Mouse (Mus musculus) regulatory T cell (primary cell): ENCODE measurements around the gene Dusp1.

ENCODE experiments used
- in situ Hi-C: fragments of 300-600 bp; cut with MboI, MseI; formaldehyde crosslinking; loops from one replicate; pipeline ENCODE4 v1.15.1; 2025; ENCODE audit warnings: high pct_unique_total_duplicates

Gene Dusp1

DNA sequence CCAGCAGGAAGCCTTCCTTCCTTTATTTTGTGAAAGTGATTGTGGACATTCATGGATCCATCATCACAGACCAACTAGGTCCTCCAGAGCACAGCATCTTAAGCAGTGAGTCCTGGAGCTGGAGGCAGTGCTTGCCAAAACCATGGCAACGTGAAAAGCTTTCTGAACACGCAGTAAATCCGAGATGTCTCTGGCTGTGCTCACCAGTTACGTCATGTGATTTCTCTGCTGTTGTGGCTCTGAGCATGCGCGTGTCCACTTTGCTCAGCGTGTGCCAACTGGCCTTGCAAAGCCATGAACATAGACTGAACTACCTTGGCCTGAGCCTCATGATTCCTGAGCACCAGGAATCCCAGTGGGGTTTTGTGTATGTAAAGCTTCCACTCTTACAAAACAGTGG is 36.6 kb downstream of the Dusp1 start:
- in situ Hi-C loops = no loop called here

DNA sequence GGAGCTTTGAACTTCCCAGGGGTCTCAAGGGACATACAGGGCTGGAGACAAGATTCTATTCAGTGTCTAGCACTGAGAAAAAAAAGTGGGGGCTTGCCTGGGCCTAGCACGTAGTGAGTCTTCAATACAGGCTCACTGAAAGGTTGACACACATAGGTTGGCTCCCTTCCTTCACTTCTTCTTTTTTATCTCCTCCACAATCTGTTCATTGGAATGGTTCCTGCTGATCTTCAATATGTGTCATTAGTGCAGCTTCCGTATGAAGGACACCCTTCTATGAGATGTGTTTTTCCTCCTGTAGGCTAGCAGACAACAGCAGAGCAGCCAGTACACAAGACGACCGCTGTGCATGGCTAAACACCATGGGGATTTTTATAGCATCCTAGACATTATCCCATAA is 37.1 kb downstream of the Dusp1 start:
- in situ Hi-C loops = no loop called here

DNA sequence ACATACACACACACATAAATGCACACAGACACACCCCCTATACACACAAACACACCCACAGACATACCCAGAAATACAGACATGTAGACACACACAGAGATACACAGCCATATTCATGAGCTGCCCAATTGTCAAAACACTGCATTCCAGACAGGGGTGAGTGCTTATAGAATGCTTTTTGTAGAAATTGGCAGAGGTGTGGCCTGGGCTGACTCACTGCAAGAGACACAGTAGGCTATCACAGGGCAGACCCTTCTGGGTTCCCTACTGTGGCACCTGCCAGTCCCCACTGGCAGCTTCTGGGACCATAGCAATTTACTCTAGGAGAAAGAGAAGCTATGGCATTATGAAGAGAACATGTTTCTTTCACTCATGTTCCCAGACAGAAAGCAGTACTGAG is 37.6 kb downstream of the Dusp1 start:
- in situ Hi-C loops = no loop called here

DNA sequence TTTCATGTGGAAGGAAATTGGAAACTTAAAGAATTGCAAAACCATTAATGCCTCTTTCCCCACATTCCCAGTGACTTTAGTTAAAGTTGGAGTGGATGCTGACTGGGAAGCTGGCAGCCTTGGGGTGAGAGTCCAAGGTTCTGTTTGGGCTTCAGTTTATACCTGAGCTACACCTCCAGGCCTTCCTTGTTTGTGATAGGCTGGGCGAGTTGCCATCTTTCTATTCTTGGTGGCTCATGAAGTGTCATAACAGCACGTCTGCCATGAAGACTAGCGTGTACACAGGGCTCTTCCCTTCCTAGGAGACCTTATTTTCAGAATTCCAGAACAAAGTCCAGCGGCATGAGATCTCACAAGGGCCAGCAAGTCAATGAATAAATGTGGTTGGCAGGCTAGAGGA is 39.2 kb downstream of the Dusp1 start:
- in situ Hi-C loops = no loop called here

DNA sequence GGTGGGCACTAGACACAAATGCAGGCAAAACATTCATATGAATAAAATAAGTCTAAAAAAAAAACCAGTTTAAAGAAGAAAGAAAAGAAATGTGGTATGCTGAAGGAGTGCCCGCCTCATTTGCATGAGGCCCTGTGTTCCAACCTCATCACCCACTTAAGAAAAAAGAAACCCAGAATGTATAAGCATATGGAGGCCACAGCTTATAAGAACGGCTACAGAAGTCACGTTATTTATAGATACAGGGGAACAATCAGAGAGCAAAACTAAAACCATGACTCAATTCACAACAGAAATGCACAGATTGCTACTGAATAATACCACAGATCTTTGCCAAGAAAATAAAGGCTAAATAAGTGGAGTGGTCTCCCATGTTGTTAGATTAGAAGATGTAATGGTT is 43.6 kb downstream of the Dusp1 start:
- in situ Hi-C loops = no loop called here

DNA sequence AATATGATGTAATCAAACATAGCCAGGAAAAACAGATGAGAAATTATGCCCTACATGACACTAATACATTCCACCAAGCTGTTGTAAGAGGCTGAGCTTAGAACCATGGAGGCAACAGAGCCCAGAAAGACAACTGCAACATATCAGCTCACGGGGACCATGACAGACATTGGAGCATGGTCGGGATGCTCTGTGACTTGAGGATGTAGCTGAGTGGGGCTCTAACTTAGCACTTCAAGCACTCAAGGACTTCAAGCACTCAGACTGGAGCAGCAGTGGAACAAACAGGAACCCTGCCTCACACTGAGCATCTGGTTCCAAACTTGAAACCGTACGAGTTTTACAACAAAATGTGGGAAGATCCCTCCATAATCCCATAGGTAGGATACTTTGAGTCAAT is 46.3 kb downstream of the Dusp1 start:
- in situ Hi-C loops = no loop called here

DNA sequence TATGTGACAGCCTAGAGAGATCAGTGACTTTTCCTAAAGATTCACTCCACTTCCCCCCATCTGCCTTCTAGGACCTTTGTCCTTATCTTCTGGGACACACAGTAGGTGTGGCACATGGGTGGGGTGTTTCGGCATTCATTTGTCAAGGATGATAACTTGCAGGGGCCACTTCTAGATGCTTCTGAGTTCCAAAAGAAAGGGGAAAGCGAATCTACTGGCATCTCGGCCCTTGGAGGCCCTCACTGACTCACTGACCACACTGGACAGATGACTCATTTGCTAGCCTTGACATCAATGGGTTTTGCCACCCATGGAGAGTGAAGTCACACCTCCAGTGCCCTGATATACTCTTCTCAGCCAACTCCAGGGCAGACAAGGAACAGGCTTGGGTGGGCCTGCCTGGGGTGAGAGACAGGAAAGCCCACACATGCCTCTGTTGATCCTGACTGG is 47.3 kb downstream of the Dusp1 start:
- in situ Hi-C loops = no loop called here

DNA sequence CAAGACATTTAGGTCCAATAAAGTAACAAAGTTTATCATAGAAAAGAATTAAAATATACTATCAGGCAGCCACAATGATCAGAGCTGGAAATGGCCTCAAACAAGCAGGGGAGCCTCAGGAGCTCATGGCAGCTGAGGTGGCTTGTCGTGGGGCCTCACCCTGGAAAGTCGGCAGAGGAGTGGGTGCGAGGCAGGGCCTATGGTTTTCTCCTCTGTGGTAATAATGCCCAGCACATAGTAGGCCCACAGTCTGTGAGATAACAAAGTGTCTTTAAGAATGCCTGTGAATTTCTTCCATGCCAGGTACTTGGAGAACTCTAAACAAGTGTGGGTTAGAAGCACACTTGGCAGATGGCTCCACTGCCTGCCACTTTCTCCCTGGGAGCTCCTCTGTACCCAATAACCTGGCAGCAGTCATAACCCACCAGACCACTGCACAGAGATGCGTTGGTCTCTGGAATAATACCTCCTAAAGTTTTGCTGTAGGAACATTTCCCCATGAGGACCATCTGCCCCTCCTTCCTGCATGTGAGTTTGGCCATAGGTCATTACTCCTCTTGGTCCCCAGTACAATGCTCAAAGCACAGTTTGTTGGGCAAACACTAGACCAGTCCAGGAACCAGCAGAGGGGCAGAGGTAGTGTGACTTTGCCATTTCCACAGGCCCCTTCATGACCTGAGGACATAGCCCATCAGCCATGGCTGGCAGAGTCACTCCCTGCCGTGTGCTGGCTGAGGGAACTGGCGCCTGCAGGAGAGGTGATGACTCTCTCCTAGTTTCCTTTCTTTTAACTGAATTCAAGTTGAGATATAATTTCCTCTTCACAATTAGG is 48.3 kb downstream of the Dusp1 start:
- in situ Hi-C loops = no loop called here

DNA sequence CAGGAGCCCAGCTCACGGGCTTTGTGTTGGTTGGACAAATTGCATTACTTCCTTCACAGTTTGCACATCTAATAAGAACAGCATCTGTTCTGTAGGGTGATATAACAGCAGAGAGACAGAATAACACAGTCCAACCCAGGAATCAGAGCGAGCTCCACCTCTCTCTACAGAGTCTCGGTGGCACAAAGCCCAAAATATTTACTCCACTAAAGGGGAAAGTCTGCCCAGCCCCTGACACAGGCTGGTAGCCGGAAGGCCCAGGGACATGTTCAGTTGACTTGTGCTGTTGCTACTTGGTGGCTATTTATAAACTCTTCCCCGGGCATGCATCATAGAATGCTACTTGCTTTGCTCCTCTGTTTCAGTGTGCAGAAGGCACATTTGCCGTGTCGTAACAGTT is 49.0 kb downstream of the Dusp1 start:
- in situ Hi-C loops = no loop called here

DNA sequence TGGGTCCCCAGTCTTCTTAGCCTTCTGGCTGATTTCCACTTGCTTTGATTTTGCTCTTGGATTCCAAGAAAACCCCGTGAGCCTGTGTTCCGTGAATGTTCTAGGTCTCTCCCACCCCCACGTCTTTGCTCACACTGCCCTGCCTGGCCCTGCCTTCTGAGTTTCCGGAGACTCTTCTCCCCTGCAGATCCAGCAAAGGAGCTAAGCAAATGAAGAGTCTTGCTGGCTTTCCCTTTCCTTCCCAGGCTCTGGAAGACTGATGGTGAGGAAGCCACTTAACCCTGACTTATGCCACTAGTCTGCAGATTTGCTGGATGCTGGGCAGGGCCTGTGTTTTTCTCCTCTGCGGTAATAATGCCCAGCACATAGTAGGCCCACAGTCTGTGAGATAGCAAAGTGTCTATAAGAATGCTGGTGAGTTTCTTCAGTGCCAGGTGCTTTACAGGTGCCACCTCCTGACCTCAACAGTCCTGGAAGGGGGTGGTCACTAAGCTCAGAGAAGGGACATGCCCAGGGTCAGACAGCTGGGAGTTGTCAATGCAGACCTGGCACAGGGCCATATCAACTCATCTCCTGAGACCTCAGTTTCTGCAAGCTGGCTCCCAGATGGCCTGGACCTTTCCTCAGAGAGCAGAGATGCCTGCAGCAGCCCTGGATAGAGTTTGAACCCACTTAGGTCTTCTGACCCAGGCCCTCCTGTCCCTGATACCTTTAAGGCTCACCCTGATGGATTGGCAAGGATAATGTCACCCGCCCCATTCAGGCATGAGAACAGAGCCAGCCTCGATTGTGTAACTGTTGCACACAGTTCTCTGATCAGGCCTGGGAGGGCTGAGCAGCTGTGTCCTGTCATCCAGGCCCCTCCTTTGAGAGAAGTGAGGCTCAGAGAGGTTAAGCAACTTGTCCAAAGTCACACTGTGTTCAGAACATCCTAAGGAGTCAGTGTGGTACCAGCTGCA is 49.8 kb downstream of the Dusp1 start:
- in situ Hi-C loops = no loop called here

DNA sequence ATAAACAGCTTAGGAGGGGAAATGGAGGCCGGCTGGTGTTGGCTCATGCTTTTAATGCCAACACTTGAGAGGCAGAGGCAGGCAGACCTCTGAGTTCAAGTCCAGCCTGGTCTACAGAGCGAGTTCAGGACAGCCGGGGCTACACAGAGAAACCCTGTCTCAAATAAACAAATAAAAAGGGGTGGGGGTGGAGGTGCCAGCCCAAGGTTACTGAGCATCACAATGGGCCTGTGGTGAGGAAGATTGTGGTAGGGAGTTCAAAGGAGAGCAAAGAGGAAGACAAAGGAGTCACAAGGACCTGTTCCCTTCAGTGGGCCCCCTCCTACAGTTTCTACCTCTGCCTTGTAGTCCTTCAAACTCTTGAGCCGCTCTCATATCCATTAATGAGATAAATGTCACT is 50.7 kb downstream of the Dusp1 start:
- in situ Hi-C loops = no loop called here

DNA sequence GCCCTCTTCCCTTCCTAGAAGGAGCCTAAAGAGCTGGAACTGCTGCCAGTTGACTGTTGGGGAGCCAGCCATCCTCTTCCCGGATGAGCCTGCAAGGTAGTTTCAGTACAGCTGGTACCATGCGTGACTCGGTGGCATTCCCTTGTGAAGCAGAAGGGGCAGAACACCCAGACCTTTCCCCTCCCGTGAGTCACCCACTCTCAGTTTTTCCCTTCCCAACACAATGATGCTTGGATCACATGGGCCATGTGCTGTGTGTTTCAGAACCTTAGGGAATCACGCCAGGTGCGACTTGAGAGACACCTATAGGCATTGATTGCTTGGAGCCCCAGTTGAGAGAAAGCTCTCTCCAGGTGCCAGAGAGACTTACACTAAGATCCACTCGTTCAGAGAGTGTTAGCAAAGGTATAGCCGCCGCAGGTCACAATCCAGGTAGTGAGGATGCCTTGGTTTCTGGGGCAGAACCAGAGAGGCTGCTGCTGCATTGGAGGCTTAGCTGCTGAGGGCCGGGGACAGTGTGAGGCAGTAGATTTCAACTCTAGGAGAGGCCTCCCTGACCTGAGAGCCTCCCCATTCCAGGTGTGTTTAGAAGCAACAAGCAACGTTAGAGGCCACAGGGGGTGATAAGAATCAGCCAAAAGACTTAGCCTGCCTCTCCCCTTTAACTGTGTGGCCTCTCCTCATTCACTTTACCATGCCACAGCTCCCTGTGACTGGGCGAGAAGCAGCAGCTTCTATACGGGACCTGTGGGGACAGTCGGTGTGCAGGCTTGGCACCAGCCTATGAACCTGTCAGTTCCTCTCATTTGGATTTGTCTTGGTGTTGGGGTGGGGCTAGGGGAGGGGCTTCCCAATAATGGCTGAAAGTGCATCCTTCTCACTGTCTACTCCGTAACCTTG is 51.5 kb downstream of the Dusp1 start:
- in situ Hi-C loops = no loop called here

DNA sequence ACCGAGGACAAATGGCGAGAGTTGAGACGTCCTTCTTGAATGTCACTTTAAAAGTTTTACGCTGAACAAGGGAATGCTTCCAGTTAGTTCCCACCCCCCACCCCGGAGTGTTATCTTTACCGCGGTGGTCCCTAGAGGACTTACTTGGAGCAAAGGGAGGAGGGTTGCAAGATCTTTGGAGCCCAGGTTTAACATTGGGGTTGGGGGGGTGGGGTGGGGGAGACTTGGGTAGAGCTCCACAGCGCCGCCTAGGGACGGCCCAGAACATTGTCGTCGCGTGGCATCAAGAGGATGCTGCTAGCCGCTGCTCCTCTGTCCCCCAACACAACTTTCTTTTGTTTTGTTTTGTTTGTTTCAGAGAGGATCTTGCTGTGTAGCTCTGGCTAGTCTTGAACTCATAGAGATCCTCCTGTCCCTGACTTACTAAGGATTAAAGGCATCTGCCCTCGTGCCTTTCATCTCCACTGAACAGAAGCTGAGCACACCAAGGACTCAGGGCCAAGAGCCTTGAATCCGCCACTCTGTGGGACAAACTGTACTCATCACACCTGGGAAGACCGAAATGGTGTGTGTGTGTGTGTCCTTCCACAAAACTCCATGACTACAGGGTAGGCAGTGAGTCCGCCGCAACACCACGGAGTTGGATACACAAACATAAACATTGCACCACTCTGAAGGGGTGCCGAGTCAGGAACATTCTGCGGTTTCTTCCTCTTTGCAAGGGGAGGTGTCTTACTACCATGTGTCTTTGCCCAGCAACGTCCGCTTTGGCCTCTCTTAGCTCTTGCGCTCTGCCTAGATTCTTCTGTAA is 52.8 kb downstream of the Dusp1 start:
- in situ Hi-C loops = no loop called here

DNA sequence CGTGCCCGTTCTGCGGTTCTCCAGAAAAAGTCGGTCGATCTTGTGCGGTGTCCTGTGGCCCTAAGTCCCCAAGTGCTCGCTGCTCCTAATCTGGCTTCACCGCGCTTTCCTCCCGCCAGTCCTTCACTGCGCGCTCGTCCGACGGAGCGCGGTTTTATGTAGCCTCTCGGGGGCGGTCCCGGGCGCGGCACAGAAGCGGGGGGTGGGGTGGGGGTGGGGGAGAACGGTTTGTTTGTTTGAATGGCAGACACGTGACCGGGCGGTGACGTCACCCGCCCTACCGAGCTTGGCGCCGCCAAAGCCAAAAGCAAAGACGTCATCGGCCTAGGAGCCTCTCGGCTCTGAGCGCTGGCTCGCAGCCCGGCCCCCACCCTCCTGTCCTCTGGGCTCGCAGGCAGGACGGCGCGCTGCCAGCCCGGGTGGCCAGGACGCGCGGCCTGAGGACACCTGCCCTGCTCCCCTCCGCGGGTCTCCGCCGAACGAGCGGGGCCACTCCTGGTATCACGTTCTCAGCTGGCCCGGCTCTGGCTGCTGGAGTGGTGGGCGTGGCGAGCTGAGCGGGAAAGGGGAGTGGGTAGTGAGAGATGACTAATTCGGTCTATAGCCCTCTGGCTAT is 53.5 kb downstream of the Dusp1 start:
- in situ Hi-C loops = no loop called here

DNA sequence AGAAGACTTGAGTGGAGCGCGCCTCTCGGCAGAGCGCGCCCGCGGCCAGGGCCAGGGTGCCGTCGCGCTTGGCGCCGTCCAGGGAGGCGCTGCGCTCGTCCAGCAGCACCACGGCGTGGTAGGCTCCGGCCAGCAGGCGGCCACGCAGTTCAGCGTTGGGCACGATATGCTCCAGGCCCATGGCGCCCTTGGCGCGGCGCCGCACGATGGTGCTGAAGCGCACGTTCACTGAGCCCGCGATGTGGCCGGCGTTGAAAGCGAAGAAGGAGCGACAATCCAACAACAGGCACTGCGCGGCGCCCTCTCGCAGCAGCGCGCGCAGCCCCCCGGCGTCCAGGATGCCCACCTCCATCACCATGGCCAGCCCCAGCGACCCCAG is 54.0 kb downstream of the Dusp1 start:
- in situ Hi-C loops = no loop called here

DNA sequence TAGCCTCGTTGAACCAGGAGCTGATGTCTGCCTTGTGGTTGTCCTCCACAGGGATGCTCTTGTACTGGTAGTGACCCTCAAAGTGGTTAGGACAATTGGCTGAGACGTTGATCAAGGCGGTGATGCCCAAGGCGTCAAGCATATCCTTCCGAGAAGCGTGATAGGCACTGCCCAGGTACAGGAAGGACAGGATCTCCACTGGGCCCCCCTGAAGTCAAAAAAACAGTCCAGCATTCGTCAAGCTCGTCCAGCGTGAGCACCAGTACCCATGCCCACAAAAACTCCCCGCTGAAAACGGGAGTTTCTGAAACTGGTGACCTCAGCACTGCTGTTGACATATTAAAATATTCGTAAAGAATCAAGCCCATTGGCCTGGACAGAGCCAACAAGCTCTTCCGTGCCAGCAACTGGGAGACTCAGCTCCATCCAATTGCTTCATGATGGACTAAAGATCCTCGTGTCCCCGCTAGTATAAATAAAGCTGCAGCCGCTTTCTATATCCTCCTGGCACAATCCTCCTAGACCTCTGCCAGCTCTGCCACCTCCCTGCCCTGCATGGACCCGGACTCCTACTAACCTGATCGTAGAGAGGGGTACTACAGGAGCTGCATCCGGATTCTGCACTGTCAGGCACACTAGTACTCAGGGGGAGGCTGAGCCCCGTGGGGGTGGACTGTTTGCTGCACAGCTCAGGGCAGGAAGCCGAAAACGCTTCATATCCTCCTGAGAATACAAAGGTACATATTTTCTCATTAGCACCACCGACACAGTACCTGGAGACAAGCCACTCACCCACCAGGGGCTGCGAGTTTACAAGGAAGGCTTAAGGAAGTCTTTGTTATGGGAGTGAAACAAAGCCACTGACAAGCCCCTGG is 54.7 kb downstream of the Dusp1 start:
- in situ Hi-C loops = no loop called here

DNA sequence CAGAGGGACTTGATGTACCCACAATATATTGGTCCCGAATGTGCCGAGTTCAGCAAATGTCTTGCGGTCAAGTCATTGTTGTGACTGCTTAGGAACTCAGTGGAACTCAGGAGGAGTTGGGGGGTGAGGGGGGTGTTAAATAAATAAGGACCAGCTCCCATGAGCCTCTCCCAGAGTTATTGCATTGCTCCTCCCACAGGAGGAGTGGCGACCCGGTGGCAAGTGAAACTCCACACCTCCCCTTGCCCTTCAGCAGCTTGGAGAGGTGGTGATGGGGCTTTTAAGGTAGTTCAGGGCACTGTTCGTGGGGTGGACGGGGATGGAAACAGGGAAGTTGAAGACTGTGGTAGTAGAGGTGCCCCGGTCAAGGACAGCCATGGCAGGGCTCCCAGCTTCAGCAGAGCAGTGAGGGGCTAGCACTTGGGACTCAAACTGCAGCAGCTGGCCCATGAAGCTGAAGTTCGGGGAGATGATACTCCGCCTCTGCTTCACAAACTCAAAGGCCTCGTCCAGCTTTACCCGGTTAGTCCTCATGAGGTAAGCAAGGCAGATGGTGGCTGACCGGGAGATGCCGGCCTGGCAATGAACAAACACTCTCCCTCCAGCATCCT is 55.8 kb downstream of the Dusp1 start:
- in situ Hi-C loops = no loop called here

DNA sequence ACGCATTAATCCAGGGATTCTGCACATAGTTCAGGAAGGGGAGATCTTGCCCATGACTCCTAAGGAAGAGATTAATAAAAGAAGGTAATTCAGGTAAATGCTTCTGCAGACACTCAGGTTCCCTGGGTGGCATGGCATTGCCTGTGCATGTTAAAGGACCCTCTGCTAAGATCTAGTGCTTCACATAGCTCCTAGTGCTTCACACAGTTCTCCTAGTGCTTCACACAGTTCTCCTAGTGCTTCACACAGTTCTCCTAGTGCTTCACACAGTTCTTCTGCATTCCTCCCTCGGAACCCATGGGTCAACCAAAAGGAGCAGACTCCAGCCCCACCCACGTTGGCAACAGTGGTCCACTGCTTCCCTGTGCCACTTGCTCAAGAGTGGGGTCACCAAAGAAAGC is 56.7 kb downstream of the Dusp1 start:
- in situ Hi-C loops = no loop called here
